ENCODE assay signal across 18 mouse cellular contexts in genomic region chr3:117724521-117724920, GRCm38 (mm10).
"Had no signal": no experiment of that assay in that cellular context is flagged by ENCODE, and none has a peak within 500 bp of the region (broad histone marks: within the 10 kb centered on the region; RNA-seq: fewer than 3 reads in every experiment).

No protein-coding gene starts in this region.

- DNase-seq: lung, adult 18-20 months; lung, embryonic 14.5 days; lung, postnatal 10 days; lung, postnatal 4 days; midbrain, embryonic 14.5 days; right cerebral cortex, postnatal 14 days; thymus, adult 2 months; thymus, postnatal 14 days; thymus, postnatal 36 days had no signal

- H3K4me1 ChIP-seq: midbrain, embryonic 10.5 days; midbrain, embryonic 12.5 days; stomach, embryonic 15.5 days had no signal

- ATAC-seq: midbrain, embryonic 16.5 days had no signal

- H3K4me2 ChIP-seq: lung, embryonic 14.5 days; midbrain, embryonic 12.5 days; neural tube, embryonic 13.5 days; neural tube, embryonic 15.5 days; stomach, embryonic 15.5 days had no signal

- H3K36me3 ChIP-seq: midbrain, embryonic 10.5 days; midbrain, embryonic 12.5 days; neural tube, embryonic 13.5 days; neural tube, embryonic 15.5 days; stomach, embryonic 15.5 days had no signal

- H3K9ac ChIP-seq: liver, embryonic 14.5 days; lung, embryonic 14.5 days; midbrain, embryonic 12.5 days; neural tube, embryonic 13.5 days; neural tube, embryonic 15.5 days; stomach, embryonic 15.5 days had no signal

- H3K27ac ChIP-seq: liver, embryonic 14.5 days; midbrain, embryonic 10.5 days; midbrain, embryonic 12.5 days; neural tube, embryonic 13.5 days; neural tube, embryonic 15.5 days; stomach, embryonic 15.5 days; stomach, postnatal 0 days had no signal

- H3K4me3 ChIP-seq: midbrain, embryonic 10.5 days; midbrain, embryonic 12.5 days; myocyte; neural tube, embryonic 13.5 days; neural tube, embryonic 15.5 days; stomach, embryonic 15.5 days had no signal

- H3K27me3 ChIP-seq: midbrain, embryonic 12.5 days; neural tube, embryonic 13.5 days; neural tube, embryonic 15.5 days; stomach, embryonic 15.5 days had no signal

- H3K9me3 ChIP-seq: midbrain, embryonic 10.5 days; midbrain, embryonic 12.5 days; neural tube, embryonic 13.5 days; neural tube, embryonic 15.5 days; stomach, embryonic 15.5 days had no signal
